Mouse (Mus musculus): ENCODE measurements around the gene Luzp1.

GRCm38 (mm10) chr4:136462839-136463178 lies 6.8 kb upstream of the Luzp1 start:
- TF ChIP-seq CTCF (IDR thresholded peaks at IDR 0.05; ENCODE audit: low read depth) (no peak), EP300 (optimal IDR thresholded peaks at IDR 0.05) (no peak)

Data from stomach, postnatal 0 days (tissue).